Mouse (Mus musculus) neural tube, embryonic 15.5 days (tissue): ENCODE measurements around the gene Prlh. TPM values are rescaled to one million over a fixed set of nuclear protein-coding genes. Genes with fewer than 3 reads are reported as not detected.
A peak's percentile ranks its signal among the peaks of the same experiment; 100 is the strongest.

ENCODE experiments used
- ATAC-seq: fragments of 200-750 bp; cut with Nextera tagmentation; 2 replicates; pipeline ENCODE4 v1.8.0; 2017; ENCODE audit warnings: mild to moderate bottlenecking, moderate TSS enrichment, moderate library complexity; ENCODE audit not compliant: low FRiP score
- H3K27ac ChIP-seq: fragments of 300-500 bp; sonication (generic); replicated peaks from 2 replicates; pipeline ENCODE4 v1.5.1; 2015; ENCODE audit warnings: mild to moderate bottlenecking, inconsistent platforms
- H3K27me3 ChIP-seq: fragments of 300-500 bp; sonication (generic); replicated peaks from 2 replicates; pipeline ENCODE4 v1.6.1; 2015; ENCODE audit warnings: inconsistent platforms
- H3K36me3 ChIP-seq: fragments of 300-500 bp; sonication (generic); 2 replicates; pipeline ENCODE4 v1.6.1; 2015; ENCODE audit warnings: inconsistent platforms
- H3K4me1 ChIP-seq: fragments of 300-500 bp; sonication (generic); 2 replicates; pipeline ENCODE4 v1.6.1; 2015; ENCODE audit warnings: inconsistent platforms
- H3K4me2 ChIP-seq: fragments of 300-500 bp; sonication (generic); 2 replicates; pipeline ENCODE4 v1.6.1; 2015; ENCODE audit warnings: inconsistent platforms, mild to moderate bottlenecking, moderate library complexity
- H3K4me3 ChIP-seq: fragments of 300-500 bp; sonication (generic); replicated peaks from 2 replicates; pipeline ENCODE4 v1.5.1; 2015; ENCODE audit warnings: mild to moderate bottlenecking, inconsistent platforms
- H3K9ac ChIP-seq: fragments of 300-500 bp; sonication (generic); replicated peaks from 2 replicates; pipeline ENCODE4 v1.6.1; 2015; ENCODE audit warnings: mild to moderate bottlenecking, inconsistent platforms
- H3K9me3 ChIP-seq: fragments of 300-500 bp; sonication (generic); replicated peaks from 2 replicates; pipeline ENCODE4 v1.6.1; 2016; ENCODE audit warnings: inconsistent platforms
- WGBS: fragments of 180-500 bp; shearing (Covaris S2); methylation state at CpG from one replicate; pipeline ENCODE4 v1.1.7; 2015; ENCODE audit warnings: mixed read lengths; 5-methylcytosine and 5-hydroxymethylcytosine counted together
- polyA plus RNA-seq: library from polyadenylated mRNA; unstranded; fragments of >200 nt; fragmentation: Nextera tagmentation; extraction: Ambion mirVana; gene quantifications from 2 replicates; pipeline ENCODE4 v1.2.1, GENCODE M21; 2015

Prlh gene
- not detected in 2 replicates for polyA plus RNA-seq

DNA sequence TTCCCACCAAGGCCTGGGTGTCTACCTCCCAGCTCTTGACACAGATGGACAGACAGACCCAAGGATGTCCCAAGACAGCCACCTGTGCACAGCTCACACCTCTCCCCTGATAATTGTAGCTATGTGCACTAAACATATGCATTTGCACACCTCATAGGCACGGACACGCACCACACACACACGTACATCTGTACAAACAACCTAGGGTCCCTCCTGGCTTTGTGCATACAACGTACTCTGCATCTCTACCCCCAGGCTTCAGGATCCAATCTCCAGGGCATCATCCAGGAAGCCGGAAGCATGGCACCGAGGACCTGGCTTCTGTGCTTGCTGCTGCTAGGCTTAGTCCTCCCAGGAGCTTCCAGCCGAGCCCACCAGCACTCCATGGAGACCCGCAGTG lies at the start of gene Prlh:
Prlh (plus strand) TSS at position 301 of the 400 bp plus-strand sequence.
- Histone ChIP-seq H3K9me3 (no peaks in the 10 kb centered on the region), H3K27ac (no peak within 1 kb of the TSS), H3K4me2 (no peak within 1 kb of the TSS), H3K36me3 (no peaks in the 10 kb centered on the region), H3K4me3 (no peak within 1 kb of the TSS), H3K27me3 (0 out of 2 replicates have a peak, but pooled peaks cover 4% of the 10 kb centered on the region), H3K9ac (no peak within 1 kb of the TSS), H3K4me1 (0 out of 2 replicates have a peak, but pooled peaks cover 8% of the 10 kb centered on the region)
- no peak for ATAC-seq
- 76% methylated on average over 8 of the region's 8 CpGs for WGBS

DNA sequence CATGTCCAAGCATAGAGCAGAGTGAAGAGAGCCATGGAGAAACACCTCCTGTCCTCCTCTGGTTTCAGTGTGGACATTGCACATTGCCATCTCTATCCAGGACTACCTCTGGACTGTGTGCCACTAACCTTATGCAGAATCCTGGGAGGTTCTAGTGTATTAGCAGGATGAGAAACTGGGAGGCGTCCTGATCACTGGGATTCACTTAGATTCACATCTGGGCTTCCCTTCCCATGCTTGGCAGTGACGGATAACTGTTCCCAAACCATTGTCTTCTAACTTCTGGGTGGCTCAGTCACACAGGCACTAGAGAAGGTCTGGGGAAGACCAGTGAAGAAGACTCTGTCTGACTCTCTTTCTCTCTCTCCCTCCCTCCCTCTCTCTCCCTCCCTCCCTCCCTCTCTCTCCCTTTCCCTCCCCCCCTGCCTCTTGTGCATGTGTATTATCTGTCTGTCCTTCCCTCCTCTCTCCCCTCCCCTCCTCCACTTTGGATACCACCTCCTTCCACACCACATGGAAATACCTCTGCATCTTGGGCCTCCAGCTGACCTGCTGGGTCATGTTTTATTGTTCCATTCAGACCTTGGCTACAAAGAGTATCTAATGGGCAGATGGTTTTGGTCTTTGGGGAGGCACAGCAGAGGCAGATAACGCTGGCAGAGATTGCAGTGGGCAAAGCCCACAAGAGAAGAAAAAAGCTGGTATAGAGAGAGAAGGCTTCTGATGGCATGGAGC lies 49.5 kb upstream of the Prlh start:
- WGBS: 50% methylated on average over 3 of the region's 3 CpGs
- Histone ChIP-seq H3K36me3 (no peaks in the 10 kb centered on the region), H3K9me3 (no peaks in the 10 kb centered on the region), H3K4me3 (no peak overlapping the region), H3K27me3 (no peaks in the 10 kb centered on the region), H3K27ac (no peak overlapping the region; the same call in 1 of the 2 replicates), H3K4me1 (peaks cover 3% of the 10 kb centered on the region), H3K9ac (no peak overlapping the region), H3K4me2 (no peak overlapping the region)
- no peak for ATAC-seq

DNA sequence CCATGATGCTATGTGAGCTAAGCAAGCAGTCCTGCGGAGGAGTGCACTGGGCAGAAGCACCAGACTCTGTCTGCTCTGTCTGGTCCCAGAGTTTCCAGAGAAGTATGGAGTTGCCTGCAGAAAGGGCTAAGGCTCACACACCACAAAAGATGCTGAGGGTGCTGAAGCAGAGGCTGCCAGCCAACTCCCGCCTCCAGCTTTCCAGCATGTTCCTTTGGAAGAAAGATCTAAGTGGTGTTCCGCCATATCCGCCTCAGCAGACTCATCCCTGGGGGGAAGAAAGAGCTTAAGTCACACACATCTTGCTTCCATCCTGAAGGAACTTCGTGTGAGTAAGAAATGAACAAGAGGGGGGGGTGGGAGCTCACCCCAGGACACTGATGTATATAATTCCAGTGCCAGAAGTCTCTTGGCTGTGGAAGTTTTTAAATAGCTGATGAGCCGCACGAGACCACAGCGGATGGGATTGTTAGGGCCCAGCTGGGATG lies 48.9 kb upstream of the Prlh start:
- Histone ChIP-seq H3K4me2 (no peak overlapping the region), H3K4me3 (no peak overlapping the region), H3K27me3 (no peaks in the 10 kb centered on the region), H3K4me1 (peaks cover 5% of the 10 kb centered on the region), H3K36me3 (no peaks in the 10 kb centered on the region), H3K9ac (no peak overlapping the region), H3K9me3 (no peaks in the 10 kb centered on the region), H3K27ac (no peak overlapping the region; the same call in 1 of the 2 replicates)
- 54% methylated on average over 8 of the region's 8 CpGs for WGBS
- ATAC-seq: no peak

DNA sequence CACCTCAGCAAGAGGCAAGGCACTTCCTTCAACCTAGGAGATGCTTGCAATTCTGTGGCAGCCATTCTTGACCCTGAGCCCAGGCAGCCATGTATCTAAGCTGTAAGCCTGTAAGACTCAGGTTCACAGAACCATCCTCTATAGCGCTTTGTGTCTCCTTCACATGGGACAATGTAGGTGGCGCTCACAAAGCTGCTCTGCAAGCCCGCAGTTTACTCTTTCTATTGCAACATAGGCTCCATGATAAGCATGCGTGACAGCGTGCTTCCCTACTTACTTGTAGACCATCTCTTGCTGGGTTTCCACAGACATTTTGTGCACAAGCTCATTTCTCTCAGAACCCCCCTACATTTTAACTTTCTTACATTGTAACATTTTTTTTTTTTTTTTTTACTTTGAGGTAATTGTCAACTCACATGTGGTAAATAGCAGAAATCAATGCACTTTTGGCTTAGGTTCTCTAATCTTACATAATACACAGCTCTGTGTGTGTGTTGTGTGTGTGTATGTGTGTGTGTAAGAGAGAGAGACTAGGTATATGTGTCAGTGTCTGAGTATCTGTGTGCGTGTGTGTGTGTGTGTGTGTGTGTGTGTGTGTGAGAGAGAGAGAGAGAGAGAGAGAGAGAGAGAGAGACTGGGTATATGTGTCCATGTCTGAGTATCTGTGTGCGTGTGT lies 48.0 kb upstream of the Prlh start:
- H3K36me3 ChIP-seq: no peaks in the 10 kb centered on the region
- no peaks in the 10 kb centered on the region for H3K27me3 ChIP-seq
- ATAC-seq: no peak
- 86% methylated on average over 7 of the region's 7 CpGs for WGBS
- H3K9ac ChIP-seq: no peak overlapping the region
- peak overlapping the region; percentile 25; the same call in 1 of the 2 replicates for H3K27ac ChIP-seq
- no peak overlapping the region for H3K4me2 ChIP-seq
- no peaks in the 10 kb centered on the region for H3K9me3 ChIP-seq
- H3K4me1 ChIP-seq: peaks cover 11% of the 10 kb centered on the region
- H3K4me3 ChIP-seq: no peak overlapping the region

DNA sequence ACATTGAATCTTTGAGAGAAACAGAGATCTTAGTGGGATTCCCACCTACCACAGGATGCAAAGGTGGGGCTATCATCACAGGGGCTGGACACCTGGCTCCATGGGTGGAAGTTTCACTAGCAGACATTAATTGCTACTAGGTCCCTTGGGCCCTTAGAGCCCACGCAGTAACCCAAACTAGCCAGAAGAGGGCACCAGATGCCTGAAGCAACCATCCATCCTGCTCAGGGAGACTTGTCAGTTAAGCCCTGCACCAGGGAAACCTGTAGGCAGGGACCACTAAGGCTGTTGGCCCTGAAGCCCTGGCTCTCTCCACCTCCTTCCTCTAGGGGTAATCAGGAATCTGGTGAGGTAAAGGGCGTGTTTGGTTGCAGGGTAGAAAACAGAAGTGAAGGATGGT lies 46.6 kb upstream of the Prlh start:
- Histone ChIP-seq H3K27ac (no peak overlapping the region), H3K9ac (no peak overlapping the region), H3K36me3 (no peaks in the 10 kb centered on the region), H3K4me3 (no peak overlapping the region), H3K4me1 (peaks cover 16% of the 10 kb centered on the region), H3K9me3 (no peaks in the 10 kb centered on the region), H3K27me3 (no peaks in the 10 kb centered on the region), H3K4me2 (no peak overlapping the region)
- ATAC-seq: no peak
- 14% methylated on average over 2 of the region's 2 CpGs for WGBS

DNA sequence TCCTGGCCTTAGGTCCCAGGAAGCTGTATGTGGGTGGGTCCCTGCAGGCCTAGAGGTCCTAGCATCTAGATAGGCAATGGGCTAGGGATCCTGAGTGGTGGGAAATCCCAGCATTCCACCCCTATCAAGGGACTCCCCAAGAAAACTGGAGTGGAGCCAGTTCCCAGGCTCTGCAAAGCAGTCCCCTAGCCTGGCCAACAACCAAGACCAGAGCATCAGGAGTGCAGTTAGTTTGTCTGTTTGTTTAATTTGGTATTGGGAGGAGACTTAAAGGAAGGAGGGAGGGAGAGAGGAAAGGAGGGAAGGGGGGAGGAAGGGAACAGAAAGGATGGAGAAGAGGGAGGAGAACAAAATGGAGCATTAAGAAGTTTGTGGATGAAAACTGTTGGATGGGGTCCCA lies 43.7 kb upstream of the Prlh start:
- Histone ChIP-seq H3K4me1 (peaks cover 13% of the 10 kb centered on the region), H3K4me3 (no peak overlapping the region), H3K4me2 (0 out of 2 replicates have a peak overlapping the region, but pooled peaks have one; percentile 15), H3K27ac (0 out of 2 replicates have a peak overlapping the region, but pooled peaks have one; percentile 23), H3K27me3 (no peaks in the 10 kb centered on the region), H3K36me3 (no peaks in the 10 kb centered on the region), H3K9ac (no peak overlapping the region), H3K9me3 (no peaks in the 10 kb centered on the region)
- ATAC-seq: peak; percentile 55; the same call in 1 of the 2 replicates

DNA sequence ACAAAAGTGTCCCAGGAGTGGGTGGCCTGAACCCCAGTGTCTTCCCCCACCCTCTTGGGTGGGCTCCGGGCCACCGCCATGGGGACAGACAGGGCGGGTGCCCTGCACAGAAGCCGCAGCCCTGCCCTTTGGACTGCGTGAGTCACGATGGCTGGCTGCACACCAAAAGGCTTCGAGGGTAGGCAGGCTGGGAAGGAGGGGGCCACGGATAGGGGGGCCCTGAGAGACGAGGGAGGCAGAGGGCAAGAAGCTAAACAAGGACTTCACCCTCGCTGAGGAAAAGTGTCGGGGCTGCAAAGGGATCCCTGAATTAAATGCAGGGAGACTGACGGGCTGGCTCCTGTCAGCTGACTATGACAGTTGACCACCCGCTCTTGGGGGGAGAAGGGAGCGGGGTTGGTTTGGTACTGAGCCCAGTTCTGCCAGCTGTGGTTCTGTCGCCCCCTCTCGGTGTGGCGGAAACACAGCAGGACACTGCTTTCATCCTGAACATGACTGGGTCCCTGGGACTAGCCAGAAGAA lies 43.2 kb upstream of the Prlh start:
- no peaks in the 10 kb centered on the region for H3K36me3 ChIP-seq
- no peak overlapping the region for H3K9ac ChIP-seq
- peak overlapping the region; percentile 15 for H3K4me2 ChIP-seq
- H3K4me3 ChIP-seq: no peak overlapping the region
- 31% methylated on average over 17 of the region's 17 CpGs for WGBS
- H3K27me3 ChIP-seq: 0 out of 2 replicates have a peak, but pooled peaks cover 3% of the 10 kb centered on the region
- no peaks in the 10 kb centered on the region for H3K9me3 ChIP-seq
- no peak for ATAC-seq
- peaks cover 16% of the 10 kb centered on the region for H3K4me1 ChIP-seq
- H3K27ac ChIP-seq: 0 out of 2 replicates have a peak overlapping the region, but pooled peaks have one; percentile 23

DNA sequence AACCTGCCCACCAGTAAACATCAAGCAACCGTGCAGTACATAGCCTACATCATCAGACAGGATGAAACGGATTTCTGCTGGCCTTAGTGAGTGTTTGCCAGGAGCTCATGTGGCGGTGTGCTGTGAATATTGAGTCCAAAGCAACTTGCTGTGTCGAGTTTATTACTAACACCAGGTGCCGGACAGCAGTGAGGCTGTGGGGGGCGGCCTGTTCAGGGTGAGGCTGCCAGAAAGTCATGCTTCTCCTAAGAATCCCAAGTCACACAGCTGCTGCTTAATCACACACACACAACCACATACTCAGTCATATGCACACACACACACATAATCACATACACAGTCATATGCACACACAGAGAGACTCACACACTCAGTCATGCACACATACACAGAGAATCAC lies 39.7 kb upstream of the Prlh start:
- H3K27ac ChIP-seq: no peak overlapping the region
- H3K4me3 ChIP-seq: no peak overlapping the region
- peaks cover 20% of the 10 kb centered on the region for H3K4me1 ChIP-seq
- no peak overlapping the region for H3K4me2 ChIP-seq
- no peaks in the 10 kb centered on the region for H3K9me3 ChIP-seq
- H3K9ac ChIP-seq: no peak overlapping the region
- ATAC-seq: no peak
- peaks cover 3% of the 10 kb centered on the region; the same call in 1 of the 2 replicates for H3K27me3 ChIP-seq
- WGBS: 53% methylated on average over 6 of the region's 6 CpGs
- H3K36me3 ChIP-seq: no peaks in the 10 kb centered on the region

DNA sequence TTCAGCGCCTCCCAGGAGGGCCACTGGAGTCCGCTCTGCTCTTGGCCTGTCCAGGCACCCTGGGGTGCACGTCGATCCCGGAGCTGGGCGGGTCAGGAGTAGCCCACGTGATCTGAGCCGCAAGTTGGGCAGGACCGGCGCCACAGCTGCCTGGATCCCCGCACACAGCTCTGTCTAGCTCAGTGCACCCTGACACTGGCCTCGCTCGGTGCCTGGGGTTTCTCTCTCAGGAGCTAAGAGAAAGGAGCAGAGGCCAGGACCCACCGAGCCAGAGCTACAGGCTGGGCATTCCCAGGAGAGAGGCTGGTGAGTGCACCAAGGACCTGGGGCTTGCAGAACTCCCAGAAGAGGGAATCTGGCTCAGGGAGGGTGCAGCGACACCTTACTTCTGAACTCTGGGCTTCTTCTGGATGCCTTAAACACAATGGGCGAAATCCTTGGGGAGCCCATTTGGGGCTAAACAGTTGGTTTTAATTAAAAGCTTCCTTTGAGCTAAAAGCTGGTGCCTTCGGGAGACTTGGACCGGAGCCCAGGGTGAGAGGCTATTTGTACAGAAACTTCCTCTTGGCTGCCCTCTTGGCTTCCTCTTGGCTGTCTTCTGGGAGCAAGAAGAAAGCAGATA lies 37.8 kb upstream of the Prlh start, which contains the start of gene Mlph:
Mlph (plus strand) TSS at position 138 of the 622 bp plus-strand sequence.
- ATAC-seq: no peak
- Histone ChIP-seq H3K27ac (no peak within 1 kb of the TSS), H3K4me2 (peak within 1 kb of the TSS; percentile 47), H3K4me3 (peak within 1 kb of the TSS; percentile 9), H3K9ac (no peak within 1 kb of the TSS), H3K9me3 (no peaks in the 10 kb centered on the region; the same call in none of the 2 replicates), H3K4me1 (peaks cover 10% of the 10 kb centered on the region), H3K27me3 (peaks cover 3% of the 10 kb centered on the region; the same call in 1 of the 2 replicates), H3K36me3 (no peaks in the 10 kb centered on the region)
- 12% methylated on average over 18 of the region's 18 CpGs for WGBS

DNA sequence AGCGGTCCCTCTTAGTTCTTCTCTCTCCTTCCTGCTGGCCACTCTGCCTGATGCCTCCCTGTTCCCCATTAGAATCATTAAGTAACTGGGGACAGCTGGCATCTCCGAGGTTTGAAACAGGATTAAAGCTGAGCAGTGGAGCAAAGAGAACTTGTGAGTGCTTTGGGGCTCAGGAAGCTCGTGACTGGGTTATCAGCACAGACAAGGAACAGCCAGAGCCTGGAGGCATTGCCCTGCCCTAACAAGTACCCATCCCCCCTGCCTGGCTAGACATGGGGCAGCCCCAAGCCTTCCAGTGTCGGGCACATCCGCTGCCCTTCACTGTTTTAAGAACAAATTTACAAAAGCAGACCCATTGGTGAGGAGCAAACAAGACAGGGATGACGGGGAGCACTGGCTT lies 35.4 kb upstream of the Prlh start:
- H3K4me2 ChIP-seq: no peak overlapping the region
- no peak overlapping the region for H3K9ac ChIP-seq
- no peak overlapping the region for H3K27ac ChIP-seq
- no peaks in the 10 kb centered on the region for H3K36me3 ChIP-seq
- peaks cover 7% of the 10 kb centered on the region for H3K4me1 ChIP-seq
- no peak for ATAC-seq
- H3K27me3 ChIP-seq: peaks cover 3% of the 10 kb centered on the region; the same call in 1 of the 2 replicates
- H3K4me3 ChIP-seq: no peak overlapping the region
- no peaks in the 10 kb centered on the region; the same call in none of the 2 replicates for H3K9me3 ChIP-seq
- 74% methylated on average over 6 of the region's 6 CpGs for WGBS

DNA sequence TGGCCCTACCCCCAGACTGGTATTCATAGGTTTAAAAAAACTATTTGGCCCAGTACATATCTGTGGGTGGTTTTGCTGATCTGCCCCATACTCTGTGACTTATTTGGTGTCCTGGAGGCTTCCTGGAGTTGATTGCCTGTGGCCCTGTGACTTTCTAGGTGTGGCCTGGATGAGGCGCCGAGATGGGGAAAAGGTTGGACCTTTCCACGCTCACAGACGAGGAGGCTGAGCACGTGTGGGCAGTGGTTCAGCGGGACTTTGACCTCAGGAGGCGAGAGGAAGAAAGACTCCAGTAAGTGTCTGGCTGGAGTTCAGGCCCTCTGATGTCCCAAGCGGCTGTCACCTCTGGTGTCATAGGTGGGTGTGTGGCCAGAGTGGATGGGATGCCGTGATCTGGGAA lies 31.2 kb upstream of the Prlh start:
- H3K9ac ChIP-seq: no peak overlapping the region
- no peak for ATAC-seq
- H3K9me3 ChIP-seq: no peaks in the 10 kb centered on the region; the same call in none of the 2 replicates
- no peak overlapping the region for H3K27ac ChIP-seq
- H3K36me3 ChIP-seq: no peaks in the 10 kb centered on the region
- H3K4me1 ChIP-seq: no peaks in the 10 kb centered on the region
- no peak overlapping the region for H3K4me3 ChIP-seq
- WGBS: 88% methylated on average over 9 of the region's 9 CpGs
- H3K27me3 ChIP-seq: no peaks in the 10 kb centered on the region
- H3K4me2 ChIP-seq: no peak overlapping the region
